Comparison of ENCODE assay signal across 8 mouse cellular contexts in the genomic region with DNA sequence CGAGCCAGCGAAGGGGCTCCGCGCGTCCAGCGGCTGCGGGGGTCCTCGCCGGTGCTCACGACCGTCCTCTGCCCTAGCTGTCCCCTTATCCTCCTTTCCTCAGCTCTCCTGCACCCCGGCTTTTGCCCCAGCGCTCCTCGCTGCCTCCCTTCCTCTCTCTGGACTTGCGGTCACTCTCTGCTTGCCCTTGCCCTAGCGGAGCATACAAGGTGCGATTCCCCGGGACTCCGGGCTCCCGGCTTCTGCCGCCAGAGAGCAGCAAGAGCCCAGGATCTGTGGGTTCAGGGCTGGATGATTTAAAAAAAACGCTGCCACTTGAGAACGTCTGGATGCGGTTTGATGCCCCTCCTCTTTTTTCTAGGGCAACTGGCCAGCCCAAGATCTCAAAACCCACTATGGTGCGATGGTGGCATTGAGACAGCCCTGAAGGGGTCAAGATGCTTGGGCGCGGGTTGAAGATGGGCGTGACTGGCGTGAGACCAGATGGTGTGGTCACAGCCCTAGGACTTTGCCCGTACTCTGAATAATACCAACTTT. TPM values are rescaled to one million over a fixed set of nuclear protein-coding genes. Genes with fewer than 3 reads are reported as not detected.
A peak's percentile ranks its signal among the peaks of the same experiment; 100 is the strongest.
DNase-seq lines count a peak whose midpoint lies in the region; ATAC-seq and TF ChIP-seq lines count a peak whose summit lies in the region.

No protein-coding gene starts in this region.

- peak overlapping the region; percentile 41; the same call in 1 of the 2 replicates for H3K9ac ChIP-seq in embryonic facial prominence, embryonic 11.5 days (replicated peaks; ENCODE audit: low read length)
- H3K9ac ChIP-seq in intestine, postnatal 0 days (ENCODE audit: low read depth, low read length), result no peak overlapping the region
- peak overlapping the region; percentile 30; the same call in 1 of the 2 replicates for H3K9ac ChIP-seq in midbrain, embryonic 11.5 days (ENCODE audit: low read length)
- peak overlapping the region; percentile 65 for H3K9ac ChIP-seq in stomach, embryonic 16.5 days (ENCODE audit: low read length)

- peak; percentile 67 for ATAC-seq in embryonic facial prominence, embryonic 11.5 days (replicated peaks; ENCODE audit: insufficient number of reproducible peaks, low FRiP score, low TSS enrichment, low read depth)
- ATAC-seq in intestine, postnatal 0 days, result 0 out of 2 replicates have a peak, but pooled peaks have one; percentile 25
- peak; percentile 71 for ATAC-seq in midbrain, embryonic 11.5 days (ENCODE audit: low FRiP score)
- ATAC-seq in stomach, embryonic 16.5 days (ENCODE audit: insufficient read depth, low FRiP score), result peak; percentile 44; the same call in 1 of the 2 replicates

- WGBS in embryonic facial prominence, embryonic 11.5 days, result 1% methylated on average over 29 of the region's 30 CpGs
- WGBS in intestine, postnatal 0 days, result under 1% methylated on average over 25 of the region's 30 CpGs
- 0% methylated on average over 30 of the region's 30 CpGs for WGBS in limb, embryonic 10.5 days
- WGBS in midbrain, embryonic 11.5 days, result 0% methylated on average over 21 of the region's 30 CpGs
- under 1% methylated on average over 28 of the region's 30 CpGs for WGBS in stomach, embryonic 16.5 days

- peak overlapping the region; percentile 43 for H3K4me3 ChIP-seq in embryonic facial prominence, embryonic 11.5 days (ENCODE audit: low read depth, low read length)
- peak overlapping the region; percentile 40 for H3K4me3 ChIP-seq in intestine, postnatal 0 days (ENCODE audit: low read depth, low read length)
- H3K4me3 ChIP-seq in limb, embryonic 10.5 days, result peak overlapping the region; percentile 58
- H3K4me3 ChIP-seq in midbrain, embryonic 11.5 days (ENCODE audit: low read depth, low read length), result peak overlapping the region; percentile 45
- peak overlapping the region; percentile 53 for H3K4me3 ChIP-seq in stomach, embryonic 16.5 days (replicated peaks; ENCODE audit: low read length)

- DNase-seq in cerebellum, adult 11 months, result peak; percentile 24
- DNase-seq in cerebellum, adult 8-10 months, result no peak
- peak; percentile 81 for DNase-seq in embryonic facial prominence, embryonic 11.5 days (ENCODE audit: low spot score)
- peak; percentile 95 for DNase-seq in heart, adult 11 months
- peak; percentile 82 for DNase-seq in limb, embryonic 10.5 days (ENCODE audit: low spot score)
- DNase-seq in midbrain, embryonic 11.5 days (ENCODE audit: low spot score, missing footprints), result peak; percentile 93

- no peak overlapping the region for H3K27ac ChIP-seq in embryonic facial prominence, embryonic 11.5 days (replicated peaks; ENCODE audit: low read depth, low read length)
- no peak overlapping the region for H3K27ac ChIP-seq in intestine, postnatal 0 days (ENCODE audit: low read depth, low read length)
- H3K27ac ChIP-seq in limb, embryonic 10.5 days, result peak overlapping the region; percentile 56
- no peak overlapping the region for H3K27ac ChIP-seq in midbrain, embryonic 11.5 days (ENCODE audit: low read depth, low read length)
- H3K27ac ChIP-seq in stomach, embryonic 16.5 days (ENCODE audit: low read length), result no peak overlapping the region

- no peaks in the 10 kb centered on the region for H3K9me3 ChIP-seq in embryonic facial prominence, embryonic 11.5 days (replicated peaks; ENCODE audit: control insufficient read depth, low read length)
- H3K9me3 ChIP-seq in intestine, postnatal 0 days (ENCODE audit: control insufficient read depth), result no peaks in the 10 kb centered on the region
- no peaks in the 10 kb centered on the region for H3K9me3 ChIP-seq in limb, embryonic 10.5 days (replicated peaks)
- no peaks in the 10 kb centered on the region for H3K9me3 ChIP-seq in midbrain, embryonic 11.5 days (ENCODE audit: control insufficient read depth, low read length)
- no peaks in the 10 kb centered on the region for H3K9me3 ChIP-seq in stomach, embryonic 16.5 days (replicated peaks; ENCODE audit: control insufficient read depth, low read length)

- no peaks in the 10 kb centered on the region for H3K36me3 ChIP-seq in embryonic facial prominence, embryonic 11.5 days (replicated peaks; ENCODE audit: control insufficient read depth, insufficient read depth, low read depth, low read length)
- no peaks in the 10 kb centered on the region for H3K36me3 ChIP-seq in intestine, postnatal 0 days (ENCODE audit: control insufficient read depth, insufficient read depth)
- no peaks in the 10 kb centered on the region for H3K36me3 ChIP-seq in limb, embryonic 10.5 days
- no peaks in the 10 kb centered on the region for H3K36me3 ChIP-seq in midbrain, embryonic 11.5 days (ENCODE audit: control insufficient read depth, insufficient read depth, low read length)
- no peaks in the 10 kb centered on the region for H3K36me3 ChIP-seq in stomach, embryonic 16.5 days (ENCODE audit: control insufficient read depth, insufficient read depth, low read length)

- TF ChIP-seq CTCF in intestine, postnatal 0 days (IDR thresholded peaks at IDR 0.05; ENCODE audit: low read depth), result peak; percentile 70

- peaks cover 6% of the 10 kb centered on the region for H3K4me1 ChIP-seq in embryonic facial prominence, embryonic 11.5 days (ENCODE audit: control insufficient read depth, insufficient read depth, low read length)
- H3K4me1 ChIP-seq in intestine, postnatal 0 days (replicated peaks; ENCODE audit: control insufficient read depth, insufficient read depth, low read length), result no peaks in the 10 kb centered on the region
- peaks cover 23% of the 10 kb centered on the region for H3K4me1 ChIP-seq in limb, embryonic 10.5 days
- H3K4me1 ChIP-seq in midbrain, embryonic 11.5 days (ENCODE audit: control insufficient read depth, insufficient read depth, low read length), result peaks cover 10% of the 10 kb centered on the region
- H3K4me1 ChIP-seq in stomach, embryonic 16.5 days (ENCODE audit: control insufficient read depth, insufficient read depth, low read length), result peaks cover 12% of the 10 kb centered on the region

- peak overlapping the region; percentile 90 for H3K4me2 ChIP-seq in embryonic facial prominence, embryonic 11.5 days (ENCODE audit: low read depth, low read length)
- H3K4me2 ChIP-seq in intestine, postnatal 0 days (replicated peaks; ENCODE audit: low read depth), result peak overlapping the region; percentile 69
- peak overlapping the region; percentile 72 for H3K4me2 ChIP-seq in midbrain, embryonic 11.5 days
- H3K4me2 ChIP-seq in stomach, embryonic 16.5 days (ENCODE audit: low read depth, low read length), result peak overlapping the region; percentile 75

- H3K27me3 ChIP-seq in embryonic facial prominence, embryonic 11.5 days (ENCODE audit: control insufficient read depth, insufficient read depth, low read length), result peaks cover 48% of the 10 kb centered on the region
- peaks cover 50% of the 10 kb centered on the region for H3K27me3 ChIP-seq in intestine, postnatal 0 days (replicated peaks; ENCODE audit: control insufficient read depth, insufficient read depth, low read length)
- peaks cover 92% of the 10 kb centered on the region for H3K27me3 ChIP-seq in limb, embryonic 10.5 days (ENCODE audit: low read depth, poor library complexity, severe bottlenecking)
- H3K27me3 ChIP-seq in midbrain, embryonic 11.5 days (ENCODE audit: control insufficient read depth, insufficient read depth, low read length), result peaks cover 47% of the 10 kb centered on the region
- H3K27me3 ChIP-seq in stomach, embryonic 16.5 days (ENCODE audit: control insufficient read depth, insufficient read depth, low read length), result peaks cover 61% of the 10 kb centered on the region

RNA-seq across cellular contexts. Expression of a gene that starts 0.6 kb away (rescaled TPM):
- polyA plus RNA-seq in embryonic facial prominence, embryonic 11.5 days (2014; fragmentation: Nextera tagmentation; extraction: Ambion mirVana), result 0.14 TPM in 1 of 2 replicates, not detected in the other
- 0.05 TPM in 1 of 2 replicates, not detected in the other for polyA plus RNA-seq in intestine, postnatal 0 days (2015; fragmentation: Nextera tagmentation; extraction: Ambion mirVana)
- polyA plus RNA-seq in limb, embryonic 10.5 days (2016; fragmentation: Nextera tagmentation; extraction: Ambion mirVana), result not detected in 2 replicates
- 0.19 and 0.34 TPM in 2 replicates for polyA plus RNA-seq in midbrain, embryonic 11.5 days (2014; fragmentation: Nextera tagmentation; extraction: Ambion mirVana)
- 0.22 and 0.42 TPM in 2 replicates for polyA plus RNA-seq in stomach, embryonic 16.5 days (2015; fragmentation: Nextera tagmentation; extraction: Ambion mirVana)
